25 mouse cellular contexts compared by ENCODE assay signal in the genomic region with DNA sequence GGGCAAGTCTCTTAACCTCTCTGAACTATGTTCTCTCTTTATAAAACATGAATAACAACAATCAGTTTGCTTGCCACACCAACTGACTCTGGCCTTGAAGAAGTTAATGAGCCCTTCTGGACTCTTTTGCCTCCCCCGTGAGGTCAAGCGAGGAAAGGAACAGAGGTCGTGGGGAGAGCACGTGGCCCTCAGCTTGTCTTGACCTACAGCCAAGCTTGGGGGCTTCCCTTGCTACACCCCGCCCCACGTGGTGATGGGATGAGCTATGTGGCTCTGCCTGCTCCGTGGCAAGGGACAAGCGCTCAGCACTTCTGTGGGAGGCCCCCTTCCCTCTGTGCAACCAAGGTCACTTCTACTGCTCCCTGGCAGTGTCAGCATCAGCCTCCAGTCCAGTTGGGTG. TPM values are rescaled to one million over a fixed set of nuclear protein-coding genes. Genes with fewer than 3 reads are reported as not detected.
DNase-seq lines count a peak whose midpoint lies in the region; ATAC-seq and TF ChIP-seq lines count a peak whose summit lies in the region.
"Had no signal": no experiment of that assay in that cellular context is flagged by ENCODE, and none has a peak within 500 bp of the region (broad histone marks: within the 10 kb centered on the region; RNA-seq: fewer than 3 reads in every experiment).

No protein-coding gene starts in this region.

- H3K27ac ChIP-seq in limb, embryonic 11.5 days (replicated peaks; ENCODE audit: low read depth, low read length), result no peak overlapping the region
- no peak overlapping the region for H3K27ac ChIP-seq in limb, embryonic 10.5 days
- H3K27ac ChIP-seq in kidney, embryonic 16.5 days (ENCODE audit: low read length), result no peak overlapping the region
- 0 out of 2 replicates have a peak overlapping the region, but pooled peaks have one; percentile 51 for H3K27ac ChIP-seq in limb, embryonic 12.5 days
- H3K27ac ChIP-seq in embryonic facial prominence, embryonic 10.5 days (replicated peaks), result no peak overlapping the region
- no peak overlapping the region for H3K27ac ChIP-seq in thymus, adult 2 months (ENCODE audit: control insufficient read depth, insufficient read depth, low read length)
- H3K27ac ChIP-seq in liver, embryonic 11.5 days (ENCODE audit: low read depth, low read length), result no peak overlapping the region
- H3K27ac ChIP-seq: heart, adult 2 months; hindbrain, embryonic 12.5 days; liver, embryonic 12.5 days; midbrain, embryonic 12.5 days; neural tube, embryonic 12.5 days had no signal

- TF ChIP-seq POLR2A in thymus, adult 2 months (IDR thresholded peaks at IDR 0.05; ENCODE audit: control insufficient read depth, extremely low read depth, insufficient read depth, low read length, poor library complexity), result no peak

- no peak overlapping the region for H3K9ac ChIP-seq in limb, embryonic 11.5 days (ENCODE audit: low read length)
- 0 out of 2 replicates have a peak overlapping the region, but pooled peaks have one; percentile 4 for H3K9ac ChIP-seq in kidney, embryonic 16.5 days (replicated peaks; ENCODE audit: low read length)
- 0 out of 2 replicates have a peak overlapping the region, but pooled peaks have one; percentile 27 for H3K9ac ChIP-seq in limb, embryonic 12.5 days (replicated peaks)
- no peak overlapping the region for H3K9ac ChIP-seq in liver, embryonic 11.5 days (ENCODE audit: low read depth, low read length)
- H3K9ac ChIP-seq: embryonic facial prominence, embryonic 15.5 days; hindbrain, embryonic 12.5 days; liver, embryonic 12.5 days; midbrain, embryonic 12.5 days; neural tube, embryonic 12.5 days had no signal

- 77% methylated on average over 8 of the region's 8 CpGs for WGBS in limb, embryonic 11.5 days
- WGBS in limb, embryonic 10.5 days, result 79% methylated on average over 8 of the region's 8 CpGs
- WGBS in kidney, embryonic 16.5 days, result 39% methylated on average over 8 of the region's 8 CpGs
- WGBS in limb, embryonic 12.5 days, result 78% methylated on average over 8 of the region's 8 CpGs
- 80% methylated on average over 8 of the region's 8 CpGs for WGBS in embryonic facial prominence, embryonic 10.5 days
- 87% methylated on average over 8 of the region's 8 CpGs for WGBS in thymus, adult 2 months
- 70% methylated on average over 8 of the region's 8 CpGs for WGBS in liver, embryonic 11.5 days

- no peak for DNase-seq in limb, embryonic 11.5 days (ENCODE audit: low spot score)
- DNase-seq in limb, embryonic 10.5 days (ENCODE audit: low spot score), result no peak
- peak; percentile 46 for DNase-seq in R1 (ENCODE audit: low read depth, low spot score)
- no peak for DNase-seq in embryonic facial prominence, embryonic 10.5 days (ENCODE audit: low spot score)
- DNase-seq in thymus, adult 2 months, result no peak
- DNase-seq in liver, embryonic 11.5 days (ENCODE audit: low spot score), result no peak
- DNase-seq: adrenal gland, postnatal 14 days; cerebellum, adult 8-10 months; gastrocnemius, postnatal 36 days; heart, adult 2 months; layer of hippocampus, adult 9-11 months; lung, adult 18-20 months; lung, postnatal 10 days; right cerebral cortex, postnatal 14 days; spleen, adult 18-20 months; thymus, postnatal 4 days had no signal

- H3K4me2 ChIP-seq in limb, embryonic 11.5 days (ENCODE audit: low read depth, severe bottlenecking), result 0 out of 2 replicates have a peak overlapping the region, but pooled peaks have one; percentile 4
- no peak overlapping the region for H3K4me2 ChIP-seq in kidney, embryonic 16.5 days (replicated peaks; ENCODE audit: low read depth, low read length)
- H3K4me2 ChIP-seq in limb, embryonic 12.5 days, result no peak overlapping the region
- H3K4me2 ChIP-seq in liver, embryonic 11.5 days, result no peak overlapping the region
- H3K4me2 ChIP-seq: embryonic facial prominence, embryonic 15.5 days; hindbrain, embryonic 12.5 days; liver, embryonic 12.5 days; midbrain, embryonic 12.5 days; neural tube, embryonic 12.5 days had no signal

- H3K36me3 ChIP-seq in limb, embryonic 11.5 days (ENCODE audit: control insufficient read depth, insufficient read depth, low read length), result no peaks in the 10 kb centered on the region
- peaks cover 7% of the 10 kb centered on the region for H3K36me3 ChIP-seq in limb, embryonic 10.5 days
- no peaks in the 10 kb centered on the region for H3K36me3 ChIP-seq in kidney, embryonic 16.5 days (ENCODE audit: insufficient read depth, low read length)
- H3K36me3 ChIP-seq in limb, embryonic 12.5 days, result peaks cover 3% of the 10 kb centered on the region
- peaks cover 5% of the 10 kb centered on the region for H3K36me3 ChIP-seq in embryonic facial prominence, embryonic 10.5 days (replicated peaks)
- no peaks in the 10 kb centered on the region for H3K36me3 ChIP-seq in thymus, adult 2 months (ENCODE audit: control insufficient read depth, insufficient read depth, low read length)
- H3K36me3 ChIP-seq in liver, embryonic 11.5 days (ENCODE audit: control insufficient read depth, insufficient read depth, low read length), result no peaks in the 10 kb centered on the region
- H3K36me3 ChIP-seq: embryonic facial prominence, embryonic 15.5 days; hindbrain, embryonic 12.5 days; liver, embryonic 12.5 days; midbrain, embryonic 12.5 days had no signal

- H3K4me3 ChIP-seq in limb, embryonic 11.5 days (ENCODE audit: low read depth, low read length), result no peak overlapping the region
- no peak overlapping the region for H3K4me3 ChIP-seq in limb, embryonic 10.5 days
- H3K4me3 ChIP-seq in kidney, embryonic 16.5 days (ENCODE audit: low read length), result no peak overlapping the region
- no peak overlapping the region for H3K4me3 ChIP-seq in limb, embryonic 12.5 days (replicated peaks)
- no peak overlapping the region for H3K4me3 ChIP-seq in embryonic facial prominence, embryonic 10.5 days
- no peak overlapping the region for H3K4me3 ChIP-seq in thymus, adult 2 months (ENCODE audit: control insufficient read depth, insufficient read depth, low read length)
- no peak overlapping the region for H3K4me3 ChIP-seq in liver, embryonic 11.5 days (ENCODE audit: low read depth, low read length)
- H3K4me3 ChIP-seq: embryonic facial prominence, embryonic 15.5 days; heart, adult 2 months; hindbrain, embryonic 12.5 days; liver, embryonic 12.5 days; midbrain, embryonic 12.5 days; neural tube, embryonic 12.5 days had no signal

- H3K9me3 ChIP-seq in limb, embryonic 11.5 days (ENCODE audit: control insufficient read depth, low read length), result no peaks in the 10 kb centered on the region
- H3K9me3 ChIP-seq in limb, embryonic 10.5 days (replicated peaks), result no peaks in the 10 kb centered on the region
- no peaks in the 10 kb centered on the region for H3K9me3 ChIP-seq in kidney, embryonic 16.5 days (ENCODE audit: low read length)
- no peaks in the 10 kb centered on the region for H3K9me3 ChIP-seq in limb, embryonic 12.5 days
- H3K9me3 ChIP-seq in embryonic facial prominence, embryonic 10.5 days, result no peaks in the 10 kb centered on the region
- no peaks in the 10 kb centered on the region for H3K9me3 ChIP-seq in liver, embryonic 11.5 days (ENCODE audit: control insufficient read depth, low read length)
- H3K9me3 ChIP-seq: embryonic facial prominence, embryonic 15.5 days; hindbrain, embryonic 12.5 days; liver, embryonic 12.5 days; midbrain, embryonic 12.5 days; neural tube, embryonic 12.5 days had no signal

- H3K4me1 ChIP-seq in limb, embryonic 11.5 days (ENCODE audit: control insufficient read depth, insufficient read depth, low read length), result peaks cover 5% of the 10 kb centered on the region; the same call in 1 of the 2 replicates
- H3K4me1 ChIP-seq in limb, embryonic 10.5 days, result peaks cover 30% of the 10 kb centered on the region
- H3K4me1 ChIP-seq in kidney, embryonic 16.5 days (ENCODE audit: insufficient read depth, low read length), result peaks cover 25% of the 10 kb centered on the region
- H3K4me1 ChIP-seq in limb, embryonic 12.5 days (replicated peaks), result peaks cover 41% of the 10 kb centered on the region
- H3K4me1 ChIP-seq in embryonic facial prominence, embryonic 10.5 days, result peaks cover 28% of the 10 kb centered on the region
- peaks cover 29% of the 10 kb centered on the region for H3K4me1 ChIP-seq in thymus, adult 2 months (replicated peaks; ENCODE audit: control insufficient read depth, insufficient read depth, low read length)
- peaks cover 22% of the 10 kb centered on the region for H3K4me1 ChIP-seq in liver, embryonic 11.5 days (replicated peaks; ENCODE audit: control insufficient read depth, insufficient read depth, low read length)

- TF ChIP-seq CTCF in thymus, adult 2 months (IDR thresholded peaks at IDR 0.05; ENCODE audit: borderline replicate concordance, control insufficient read depth, extremely low read depth, insufficient read depth, low read length, poor library complexity), result no peak

- no peaks in the 10 kb centered on the region for H3K27me3 ChIP-seq in limb, embryonic 11.5 days (ENCODE audit: control insufficient read depth, insufficient read depth, low read length)
- no peaks in the 10 kb centered on the region for H3K27me3 ChIP-seq in limb, embryonic 10.5 days (ENCODE audit: low read depth, poor library complexity, severe bottlenecking)
- H3K27me3 ChIP-seq in kidney, embryonic 16.5 days (ENCODE audit: insufficient read depth, low read length), result no peaks in the 10 kb centered on the region
- H3K27me3 ChIP-seq in limb, embryonic 12.5 days, result no peaks in the 10 kb centered on the region
- H3K27me3 ChIP-seq in embryonic facial prominence, embryonic 10.5 days (replicated peaks; ENCODE audit: low read depth, poor library complexity, severe bottlenecking), result no peaks in the 10 kb centered on the region
- no peaks in the 10 kb centered on the region for H3K27me3 ChIP-seq in thymus, adult 2 months (ENCODE audit: control insufficient read depth, insufficient read depth, low read length)
- no peaks in the 10 kb centered on the region for H3K27me3 ChIP-seq in liver, embryonic 11.5 days (replicated peaks; ENCODE audit: control insufficient read depth, insufficient read depth, low read length)
- H3K27me3 ChIP-seq: embryonic facial prominence, embryonic 15.5 days; hindbrain, embryonic 12.5 days; midbrain, embryonic 12.5 days; neural tube, embryonic 12.5 days had no signal

- no peak for ATAC-seq in limb, embryonic 11.5 days (ENCODE audit: insufficient number of reproducible peaks, low FRiP score, low TSS enrichment, low read depth)
- no peak for ATAC-seq in kidney, embryonic 16.5 days (ENCODE audit: low FRiP score, low TSS enrichment)
- no peak for ATAC-seq in limb, embryonic 12.5 days (ENCODE audit: insufficient number of reproducible peaks, insufficient read depth, low FRiP score, low TSS enrichment, low read depth)
- ATAC-seq in liver, embryonic 11.5 days (replicated peaks; ENCODE audit: low FRiP score), result no peak
- ATAC-seq: forebrain, embryonic 16.5 days; inflammation-experienced regulatory T-cells, adult 6 months; liver, embryonic 12.5 days had no signal

RNA-seq across cellular contexts. Expression of a gene that starts 2.4 kb away (rescaled TPM):
- polyA plus RNA-seq in limb, embryonic 11.5 days (2014; fragmentation: Nextera tagmentation; extraction: Ambion mirVana), result 5.3 and 5.4 TPM in 2 replicates
- polyA plus RNA-seq in limb, embryonic 10.5 days (2016; fragmentation: Nextera tagmentation; extraction: Ambion mirVana), result 2.8 and 3.8 TPM in 2 replicates
- polyA plus RNA-seq in kidney, embryonic 16.5 days (2015; fragmentation: Nextera tagmentation; extraction: Ambion mirVana), result 5.7 and 5.8 TPM in 2 replicates
- polyA plus RNA-seq in limb, embryonic 12.5 days (2016; fragmentation: Nextera tagmentation; extraction: Ambion mirVana), result 6.1 and 6.6 TPM in 2 replicates
- 2.4 and 3.4 TPM in 2 replicates for polyA plus RNA-seq in embryonic facial prominence, embryonic 10.5 days (2016; fragmentation: Nextera tagmentation; extraction: Ambion mirVana)
- polyA plus RNA-seq in thymus, adult 2 months (2012; rRNA removed), result 245 and 297 TPM in 2 replicates
- polyA plus RNA-seq in liver, embryonic 11.5 days (2014; fragmentation: Nextera tagmentation; extraction: Ambion mirVana), result 2.2 and 2.5 TPM in 2 replicates

RNA-seq across cellular contexts. Expression of a gene that starts 32.9 kb away (rescaled TPM):
- polyA plus RNA-seq in limb, embryonic 11.5 days (2014; fragmentation: Nextera tagmentation; extraction: Ambion mirVana), result 62.1 and 62.5 TPM in 2 replicates
- polyA plus RNA-seq in limb, embryonic 10.5 days (2016; fragmentation: Nextera tagmentation; extraction: Ambion mirVana), result 62.2 and 70.4 TPM in 2 replicates
- polyA plus RNA-seq in kidney, embryonic 16.5 days (2015; fragmentation: Nextera tagmentation; extraction: Ambion mirVana), result 71.7 and 74.0 TPM in 2 replicates
- polyA plus RNA-seq in limb, embryonic 12.5 days (2016; fragmentation: Nextera tagmentation; extraction: Ambion mirVana), result 71.0 and 71.2 TPM in 2 replicates
- polyA plus RNA-seq in embryonic facial prominence, embryonic 10.5 days (2016; fragmentation: Nextera tagmentation; extraction: Ambion mirVana), result 66.3 and 68.6 TPM in 2 replicates
- polyA plus RNA-seq in thymus, adult 2 months (2012; rRNA removed), result 51.2 and 51.3 TPM in 2 replicates
- 25.0 and 28.6 TPM in 2 replicates for polyA plus RNA-seq in liver, embryonic 11.5 days (2014; fragmentation: Nextera tagmentation; extraction: Ambion mirVana)

RNA-seq across cellular contexts. Expression of a gene that starts 54.1 kb away (rescaled TPM):
- 38.7 and 39.1 TPM in 2 replicates for polyA plus RNA-seq in limb, embryonic 11.5 days (2014; fragmentation: Nextera tagmentation; extraction: Ambion mirVana)
- 48.6 and 53.9 TPM in 2 replicates for polyA plus RNA-seq in limb, embryonic 10.5 days (2016; fragmentation: Nextera tagmentation; extraction: Ambion mirVana)
- polyA plus RNA-seq in kidney, embryonic 16.5 days (2015; fragmentation: Nextera tagmentation; extraction: Ambion mirVana), result 32.7 and 36.6 TPM in 2 replicates
- 42.6 and 47.2 TPM in 2 replicates for polyA plus RNA-seq in limb, embryonic 12.5 days (2016; fragmentation: Nextera tagmentation; extraction: Ambion mirVana)
- polyA plus RNA-seq in embryonic facial prominence, embryonic 10.5 days (2016; fragmentation: Nextera tagmentation; extraction: Ambion mirVana), result 47.7 and 51.6 TPM in 2 replicates
- 91.3 and 114 TPM in 2 replicates for polyA plus RNA-seq in thymus, adult 2 months (2012; rRNA removed)
- 58.8 and 61.8 TPM in 2 replicates for polyA plus RNA-seq in liver, embryonic 11.5 days (2014; fragmentation: Nextera tagmentation; extraction: Ambion mirVana)

RNA-seq across cellular contexts. Expression of a gene that starts 57.0 kb away (rescaled TPM):
- 17.3 and 19.5 TPM in 2 replicates for polyA plus RNA-seq in limb, embryonic 11.5 days (2014; fragmentation: Nextera tagmentation; extraction: Ambion mirVana)
- 23.8 and 24.6 TPM in 2 replicates for polyA plus RNA-seq in limb, embryonic 10.5 days (2016; fragmentation: Nextera tagmentation; extraction: Ambion mirVana)
- 18.2 and 19.6 TPM in 2 replicates for polyA plus RNA-seq in kidney, embryonic 16.5 days (2015; fragmentation: Nextera tagmentation; extraction: Ambion mirVana)
- polyA plus RNA-seq in limb, embryonic 12.5 days (2016; fragmentation: Nextera tagmentation; extraction: Ambion mirVana), result 33.0 and 36.1 TPM in 2 replicates
- 22.9 and 23.9 TPM in 2 replicates for polyA plus RNA-seq in embryonic facial prominence, embryonic 10.5 days (2016; fragmentation: Nextera tagmentation; extraction: Ambion mirVana)
- 23.8 and 30.5 TPM in 2 replicates for polyA plus RNA-seq in thymus, adult 2 months (2012; rRNA removed)
- polyA plus RNA-seq in liver, embryonic 11.5 days (2014; fragmentation: Nextera tagmentation; extraction: Ambion mirVana), result 25.9 and 28.3 TPM in 2 replicates

RNA-seq across cellular contexts. Expression of a gene that starts 59.8 kb away (rescaled TPM):
- 0.37 and 0.48 TPM in 2 replicates for polyA plus RNA-seq in limb, embryonic 11.5 days (2014; fragmentation: Nextera tagmentation; extraction: Ambion mirVana)
- polyA plus RNA-seq in limb, embryonic 10.5 days (2016; fragmentation: Nextera tagmentation; extraction: Ambion mirVana), result 0.55 and 0.65 TPM in 2 replicates
- 1.7 and 1.9 TPM in 2 replicates for polyA plus RNA-seq in kidney, embryonic 16.5 days (2015; fragmentation: Nextera tagmentation; extraction: Ambion mirVana)
- 2.0 and 2.3 TPM in 2 replicates for polyA plus RNA-seq in limb, embryonic 12.5 days (2016; fragmentation: Nextera tagmentation; extraction: Ambion mirVana)
- 1.8 and 2.2 TPM in 2 replicates for polyA plus RNA-seq in embryonic facial prominence, embryonic 10.5 days (2016; fragmentation: Nextera tagmentation; extraction: Ambion mirVana)
- 1.2 and 1.4 TPM in 2 replicates for polyA plus RNA-seq in thymus, adult 2 months (2012; rRNA removed)
- 0.27 and 0.43 TPM in 2 replicates for polyA plus RNA-seq in liver, embryonic 11.5 days (2014; fragmentation: Nextera tagmentation; extraction: Ambion mirVana)

Comparison
In these comparisons a context has a peak if more than half of its experiments do, and no peak if none do; other contexts are left out.
1. H3K9ac ChIP-seq: peak in kidney, embryonic 16.5 days (single experiment) and limb, embryonic 12.5 days (single experiment); none in limb, embryonic 11.5 days (single experiment) and liver, embryonic 11.5 days (single experiment).
2. RNA of a gene that starts 2.4 kb away (polyA plus RNA-seq): 245 to 297 TPM in thymus, adult 2 months; 6.1 to 6.6 TPM in limb, embryonic 12.5 days, 5.7 to 5.8 TPM in kidney, embryonic 16.5 days, 5.3 to 5.4 TPM in limb, embryonic 11.5 days, 2.8 to 3.8 TPM in limb, embryonic 10.5 days, 2.4 to 3.4 TPM in embryonic facial prominence, embryonic 10.5 days and 2.2 to 2.5 TPM in liver, embryonic 11.5 days; every median in the first group is over 10 times any median in the second.